Mouse (Mus musculus): Measurements from ENCODE around the gene Fndc11. TPM values are rescaled to one million over a fixed set of nuclear protein-coding genes. Genes with fewer than 3 reads are reported as not detected.

The Fndc11 gene
- polyA plus RNA-seq, 1 experiment from 2014 or later, result 0.39 TPM

DNA sequence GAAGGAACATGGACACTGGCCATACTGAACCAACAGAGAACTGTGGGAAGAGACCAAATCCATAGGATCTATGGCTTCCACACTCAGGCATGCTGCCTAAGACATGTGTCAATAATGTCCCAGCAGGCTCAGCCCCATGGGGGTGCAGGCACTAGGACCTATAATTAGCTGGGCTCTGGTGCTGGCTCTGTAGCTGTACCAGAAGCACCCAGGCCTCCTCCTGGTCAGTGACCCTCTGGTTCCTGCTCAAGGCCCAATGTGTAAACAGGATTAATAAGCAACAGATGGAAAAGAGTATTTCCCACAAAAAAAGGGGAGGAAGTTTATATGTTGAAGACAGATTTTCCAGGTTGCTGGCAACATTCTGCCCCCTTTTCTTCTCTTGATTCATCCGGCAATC, 33.4 kb downstream of the Fndc11 start:
- DNase-seq (ENCODE audit: low spot score), result no peak

DNA sequence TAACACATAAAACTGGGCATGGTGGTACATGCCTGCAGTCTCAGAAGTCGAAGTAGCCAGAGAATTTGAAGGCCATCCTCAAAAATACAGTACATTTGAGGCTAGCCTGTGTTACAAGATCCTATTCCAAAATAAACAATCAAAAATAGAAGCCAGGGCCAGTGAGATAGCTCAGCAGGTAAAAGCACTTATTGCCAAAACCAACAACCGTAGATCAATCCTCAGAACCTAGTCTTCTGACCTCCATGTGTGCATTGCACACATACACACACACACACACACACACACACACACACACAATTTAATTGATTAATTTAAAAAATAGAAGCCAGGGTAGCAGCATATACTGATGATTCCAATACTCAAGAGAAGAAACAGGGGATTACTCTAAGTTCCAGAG, 47.0 kb downstream of the Fndc11 start:
- no peak for DNase-seq (ENCODE audit: low spot score)

DNA sequence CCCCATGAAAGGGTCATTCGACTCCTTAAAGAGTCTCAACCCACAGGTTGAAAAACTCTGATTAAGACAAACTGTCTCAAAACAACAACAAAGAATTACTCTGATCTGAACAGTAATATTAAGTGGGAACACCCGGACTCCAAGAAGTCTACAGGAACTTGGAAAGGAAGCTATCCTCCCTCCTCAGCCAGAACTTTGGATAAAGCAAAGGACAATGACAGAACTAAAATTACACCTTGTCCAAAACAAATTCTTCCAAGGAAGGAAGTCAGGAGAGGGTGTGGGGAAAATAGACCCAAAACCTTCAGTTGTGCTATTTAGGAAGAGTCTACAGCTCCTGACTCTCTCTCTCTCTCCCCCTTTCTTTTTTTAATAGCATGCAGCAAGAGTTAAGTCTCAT, 52.3 kb downstream of the Fndc11 start:
- DNase-seq (ENCODE audit: low spot score), result no peak

Other genes with a start within 250 kb of the Fndc11 start
- 0.14 and 0.57 TPM in 2 replicates for gene Col20a1, start 233.5 kb upstream of the Fndc11 start, polyA plus RNA-seq (2015; fragmentation: Nextera tagmentation; extraction: Ambion mirVana)
- gene Chrna4, start 176.5 kb upstream of the Fndc11 start, polyA plus RNA-seq (2015; fragmentation: Nextera tagmentation; extraction: Ambion mirVana), result 0.14 and 0.38 TPM in 2 replicates
- 0.07 and 0.10 TPM in 2 replicates for gene Kcnq2, start 84.7 kb upstream of the Fndc11 start, polyA plus RNA-seq (2015; fragmentation: Nextera tagmentation; extraction: Ambion mirVana)
- not detected in 2 replicates for gene Eef1a2, start 63.0 kb upstream of the Fndc11 start, polyA plus RNA-seq (2015; fragmentation: Nextera tagmentation; extraction: Ambion mirVana)
- 270 and 288 TPM in 2 replicates for gene Ppdpf, start 32.8 kb upstream of the Fndc11 start, polyA plus RNA-seq (2015; fragmentation: Nextera tagmentation; extraction: Ambion mirVana)
- gene Ptk6, start 17.2 kb upstream of the Fndc11 start, polyA plus RNA-seq (2015; fragmentation: Nextera tagmentation; extraction: Ambion mirVana), result 0.03 and 0.05 TPM in 2 replicates
- 0.24 and 0.30 TPM in 2 replicates for gene Srms, start 6.8 kb upstream of the Fndc11 start, polyA plus RNA-seq (2015; fragmentation: Nextera tagmentation; extraction: Ambion mirVana)
- gene Helz2, start 22.0 kb downstream of the Fndc11 start, polyA plus RNA-seq (2015; fragmentation: Nextera tagmentation; extraction: Ambion mirVana), result 5.0 TPM in 2 replicates
- 11.8 and 14.1 TPM in 2 replicates for gene Gmeb2, start 68.0 kb downstream of the Fndc11 start, polyA plus RNA-seq (2015; fragmentation: Nextera tagmentation; extraction: Ambion mirVana)
- gene Stmn3, start 94.5 kb downstream of the Fndc11 start, polyA plus RNA-seq (2015; fragmentation: Nextera tagmentation; extraction: Ambion mirVana), result 0.22 and 0.27 TPM in 2 replicates
- 31.9 and 37.6 TPM in 2 replicates for gene Rtel1, start 99.7 kb downstream of the Fndc11 start, polyA plus RNA-seq (2015; fragmentation: Nextera tagmentation; extraction: Ambion mirVana)
- gene Zgpat, start 144.9 kb downstream of the Fndc11 start, polyA plus RNA-seq (2015; fragmentation: Nextera tagmentation; extraction: Ambion mirVana), result 36.4 and 37.6 TPM in 2 replicates
- gene Arfrp1, start 145.4 kb downstream of the Fndc11 start, polyA plus RNA-seq (2015; fragmentation: Nextera tagmentation; extraction: Ambion mirVana), result 55.8 and 68.0 TPM in 2 replicates
- 35.7 and 40.7 TPM in 2 replicates for gene Lime1, start 160.1 kb downstream of the Fndc11 start, polyA plus RNA-seq (2015; fragmentation: Nextera tagmentation; extraction: Ambion mirVana)
- 2.4 and 2.8 TPM in 2 replicates for gene Zbtb46, start 239.4 kb downstream of the Fndc11 start, polyA plus RNA-seq (2015; fragmentation: Nextera tagmentation; extraction: Ambion mirVana)